Mouse (Mus musculus) lung, embryonic 15.5 days (tissue): ENCODE results near the gene Cntn4. TPM values are rescaled to one million over a fixed set of nuclear protein-coding genes. Genes with fewer than 3 reads are reported as not detected.
A peak's percentile ranks its signal among the peaks of the same experiment; 100 is the strongest.

Experiments
- ATAC-seq: fragments of 200-750 bp; cut with Nextera tagmentation; 2 replicates; pipeline ENCODE4 v1.8.0; 2017; ENCODE audit warnings: moderate number of reproducible peaks, borderline replicate concordance; ENCODE audit not compliant: low FRiP score, low TSS enrichment; ENCODE audit errors: extremely low read depth
- H3K27ac ChIP-seq: fragments of 300-500 bp; sonication (generic); 2 replicates; pipeline ENCODE4 v1.5.1; 2015; ENCODE audit warnings: moderate library complexity, mild to moderate bottlenecking, inconsistent platforms
- H3K27me3 ChIP-seq: fragments of 300-500 bp; sonication (generic); 2 replicates; pipeline ENCODE4 v1.6.1; 2015; ENCODE audit warnings: inconsistent platforms
- H3K36me3 ChIP-seq: fragments of 300-500 bp; sonication (generic); 2 replicates; pipeline ENCODE4 v1.6.1; 2015; ENCODE audit warnings: inconsistent platforms
- H3K4me1 ChIP-seq: fragments of 300-500 bp; sonication (generic); 2 replicates; pipeline ENCODE4 v1.6.1; 2015; ENCODE audit warnings: inconsistent platforms
- H3K4me2 ChIP-seq: fragments of 300-500 bp; sonication (generic); 2 replicates; pipeline ENCODE4 v1.6.1; 2015; ENCODE audit warnings: inconsistent platforms, mild to moderate bottlenecking, moderate library complexity
- H3K4me3 ChIP-seq: fragments of 300-500 bp; sonication (generic); 2 replicates; pipeline ENCODE4 v1.5.1; 2015; ENCODE audit warnings: mild to moderate bottlenecking, inconsistent platforms
- H3K9ac ChIP-seq: fragments of 300-500 bp; sonication (generic); 2 replicates; pipeline ENCODE4 v1.6.1; 2015; ENCODE audit warnings: inconsistent platforms
- H3K9me3 ChIP-seq: fragments of 300-500 bp; sonication (generic); 2 replicates; pipeline ENCODE4 v1.6.1; 2016; ENCODE audit warnings: inconsistent platforms
- WGBS: fragments of 180-500 bp; shearing (Covaris S2); methylation state at CpG from one replicate; pipeline ENCODE4 v1.1.7; 2015; 5-methylcytosine and 5-hydroxymethylcytosine counted together
- polyA plus RNA-seq: library from polyadenylated mRNA; unstranded; fragments of >200 nt; fragmentation: Nextera tagmentation; extraction: Ambion mirVana; gene quantifications from 2 replicates; pipeline ENCODE4 v1.2.1, GENCODE M21; 2015

The Cntn4 gene
- polyA plus RNA-seq, 1 experiment from 2014 or later = 1.7 TPM

- H3K4me1 ChIP-seq = peaks cover 5% of the 10 kb centered on the region; the same call in 1 of the 2 replicates
- H3K4me3 ChIP-seq = no peak overlapping the region
- no peaks in the 10 kb centered on the region for H3K27me3 ChIP-seq
- no peak overlapping the region for H3K4me2 ChIP-seq
- H3K9ac ChIP-seq = no peak overlapping the region
- H3K36me3 ChIP-seq = no peaks in the 10 kb centered on the region
- no peak overlapping the region for H3K27ac ChIP-seq
- 30% methylated on average over 2 of the region's 2 CpGs for WGBS
- ATAC-seq = peak; percentile 91
- H3K9me3 ChIP-seq = no peaks in the 10 kb centered on the region
Measured at GRCm38 (mm10) chr6:106471840-106472608, 794.6 kb downstream of the Cntn4 start.

GRCm38 (mm10) chr6:106473871-106474270, 796.4 kb downstream of the Cntn4 start:
- Histone ChIP-seq H3K4me2 (no peak overlapping the region), H3K9me3 (no peaks in the 10 kb centered on the region), H3K27ac (no peak overlapping the region), H3K36me3 (no peaks in the 10 kb centered on the region), H3K9ac (no peak overlapping the region), H3K27me3 (no peaks in the 10 kb centered on the region), H3K4me3 (no peak overlapping the region), H3K4me1 (peaks cover 5% of the 10 kb centered on the region; the same call in 1 of the 2 replicates)
- ATAC-seq = no peak
- WGBS = 78% methylated on average over 2 of the region's 2 CpGs

- H3K4me1 ChIP-seq = no peaks in the 10 kb centered on the region
- no peak overlapping the region for H3K27ac ChIP-seq
- no peak overlapping the region for H3K9ac ChIP-seq
- no peak for ATAC-seq
- 74% methylated on average over 1 of the region's 1 CpGs for WGBS
- H3K9me3 ChIP-seq = no peaks in the 10 kb centered on the region
- H3K4me2 ChIP-seq = no peak overlapping the region
- no peaks in the 10 kb centered on the region for H3K36me3 ChIP-seq
- no peaks in the 10 kb centered on the region for H3K27me3 ChIP-seq
- no peak overlapping the region for H3K4me3 ChIP-seq
Measured at GRCm38 (mm10) chr6:106481533-106481932, 804.1 kb downstream of the Cntn4 start.

- no peak overlapping the region for H3K9ac ChIP-seq
- ATAC-seq = no peak
- no peaks in the 10 kb centered on the region for H3K36me3 ChIP-seq
- H3K27me3 ChIP-seq = no peaks in the 10 kb centered on the region
- H3K27ac ChIP-seq = no peak overlapping the region
- H3K4me1 ChIP-seq = no peaks in the 10 kb centered on the region
- no peak overlapping the region for H3K4me2 ChIP-seq
- no peak overlapping the region for H3K4me3 ChIP-seq
- WGBS = 77% methylated on average over 3 of the region's 3 CpGs
- no peaks in the 10 kb centered on the region for H3K9me3 ChIP-seq
Measured at GRCm38 (mm10) chr6:106496303-106496702, 818.8 kb downstream of the Cntn4 start.

- no peak for ATAC-seq
- H3K27me3 ChIP-seq = no peaks in the 10 kb centered on the region
- 79% methylated on average over 3 of the region's 3 CpGs for WGBS
Measured at GRCm38 (mm10) chr6:106499166-106499565, 821.7 kb downstream of the Cntn4 start.

GRCm38 (mm10) chr6:106503961-106504360, 826.5 kb downstream of the Cntn4 start:
- no peak overlapping the region for H3K4me3 ChIP-seq
- ATAC-seq = no peak
- H3K9ac ChIP-seq = no peak overlapping the region
- no peaks in the 10 kb centered on the region for H3K27me3 ChIP-seq
- no peaks in the 10 kb centered on the region for H3K9me3 ChIP-seq
- no peaks in the 10 kb centered on the region for H3K4me1 ChIP-seq
- no peaks in the 10 kb centered on the region for H3K36me3 ChIP-seq
- WGBS = 53% methylated on average over 9 of the region's 9 CpGs
- H3K4me2 ChIP-seq = no peak overlapping the region
- H3K27ac ChIP-seq = no peak overlapping the region

More at GRCm38 (mm10) chr6:106499166-106499565, 821.7 kb downstream of the Cntn4 start:
- H3K9ac ChIP-seq = no peak overlapping the region
- no peaks in the 10 kb centered on the region for H3K9me3 ChIP-seq
- H3K4me1 ChIP-seq = no peaks in the 10 kb centered on the region
- H3K4me3 ChIP-seq = no peak overlapping the region
- no peak overlapping the region for H3K27ac ChIP-seq
- no peaks in the 10 kb centered on the region for H3K36me3 ChIP-seq
- no peak overlapping the region for H3K4me2 ChIP-seq

- no peak for ATAC-seq
- Histone ChIP-seq H3K9ac (no peak overlapping the region), H3K4me3 (no peak overlapping the region), H3K27ac (no peak overlapping the region), H3K4me1 (no peaks in the 10 kb centered on the region), H3K9me3 (no peaks in the 10 kb centered on the region), H3K4me2 (no peak overlapping the region), H3K27me3 (no peaks in the 10 kb centered on the region), H3K36me3 (no peaks in the 10 kb centered on the region)
- WGBS = 79% methylated on average over 1 of the region's 1 CpGs
Measured at GRCm38 (mm10) chr6:106520367-106520766, 842.9 kb downstream of the Cntn4 start.

- Histone ChIP-seq H3K27me3 (no peaks in the 10 kb centered on the region), H3K4me1 (no peaks in the 10 kb centered on the region), H3K4me2 (no peak overlapping the region), H3K4me3 (no peak overlapping the region), H3K9ac (no peak overlapping the region), H3K36me3 (no peaks in the 10 kb centered on the region), H3K27ac (no peak overlapping the region), H3K9me3 (no peaks in the 10 kb centered on the region)
- ATAC-seq = no peak
Measured at GRCm38 (mm10) chr6:106543500-106543899, 866.0 kb downstream of the Cntn4 start.

GRCm38 (mm10) chr6:106561649-106562048, 884.2 kb downstream of the Cntn4 start:
- 0 out of 2 replicates have a peak, but pooled peaks cover 4% of the 10 kb centered on the region for H3K4me1 ChIP-seq
- H3K27me3 ChIP-seq = no peaks in the 10 kb centered on the region
- WGBS = 90% methylated on average over 6 of the region's 6 CpGs
- no peak overlapping the region for H3K4me2 ChIP-seq
- no peak overlapping the region for H3K9ac ChIP-seq
- ATAC-seq = no peak
- H3K36me3 ChIP-seq = no peaks in the 10 kb centered on the region
- H3K27ac ChIP-seq = no peak overlapping the region
- H3K4me3 ChIP-seq = no peak overlapping the region
- no peaks in the 10 kb centered on the region for H3K9me3 ChIP-seq

GRCm38 (mm10) chr6:106565316-106565715, 887.9 kb downstream of the Cntn4 start:
- H3K27me3 ChIP-seq = no peaks in the 10 kb centered on the region
- peak; percentile 72; the same call in 1 of the 2 replicates for ATAC-seq
- H3K36me3 ChIP-seq = no peaks in the 10 kb centered on the region
- H3K9ac ChIP-seq = no peak overlapping the region
- WGBS = 57% methylated on average over 7 of the region's 7 CpGs
- H3K4me1 ChIP-seq = 0 out of 2 replicates have a peak, but pooled peaks cover 4% of the 10 kb centered on the region
- no peaks in the 10 kb centered on the region for H3K9me3 ChIP-seq
- H3K4me2 ChIP-seq = no peak overlapping the region
- no peak overlapping the region; the same call in 1 of the 2 replicates for H3K27ac ChIP-seq
- H3K4me3 ChIP-seq = no peak overlapping the region

GRCm38 (mm10) chr6:106565769-106566459, 888.5 kb downstream of the Cntn4 start:
- Histone ChIP-seq H3K9me3 (no peaks in the 10 kb centered on the region), H3K4me2 (no peak overlapping the region), H3K4me1 (0 out of 2 replicates have a peak, but pooled peaks cover 4% of the 10 kb centered on the region), H3K27ac (no peak overlapping the region; the same call in 1 of the 2 replicates), H3K9ac (no peak overlapping the region), H3K27me3 (no peaks in the 10 kb centered on the region), H3K36me3 (no peaks in the 10 kb centered on the region), H3K4me3 (no peak overlapping the region)
- 69% methylated on average over 3 of the region's 3 CpGs for WGBS
- no peak for ATAC-seq
